Mouse (Mus musculus): ENCODE results near the gene H2-DMb1. TPM values are rescaled to one million over a fixed set of nuclear protein-coding genes. Genes with fewer than 3 reads are reported as not detected.
"Not testable (repeated sequence)": the region's sequence is repeated elsewhere in the genome, so short reads cannot be mapped to it uniquely, and the experiment has no call there.

H2-DMb1 gene
- total RNA-seq, 1 experiment from 2014 or later, result 2.4 TPM

GRCm38 (mm10) chr17:34123111-34123510 lies 29.8 kb upstream of the H2-DMb1 start:
- DNase-seq, result no peak

- no peak for DNase-seq
Observed at GRCm38 (mm10) chr17:34123518-34123917, 29.4 kb upstream of the H2-DMb1 start.

GRCm38 (mm10) chr17:34124649-34125048 lies 28.2 kb upstream of the H2-DMb1 start:
- no peak for DNase-seq

GRCm38 (mm10) chr17:34126826-34127420 lies 25.9 kb upstream of the H2-DMb1 start:
- DNase-seq, result no peak

GRCm38 (mm10) chr17:34127475-34127874 lies 25.4 kb upstream of the H2-DMb1 start:
- peak; percentile 61 for DNase-seq

- DNase-seq, result no peak
Observed at GRCm38 (mm10) chr17:34128264-34128937, 24.5 kb upstream of the H2-DMb1 start.

- DNase-seq, result no peak
Observed at GRCm38 (mm10) chr17:34128944-34129791, 23.7 kb upstream of the H2-DMb1 start.

- no peak for DNase-seq
Observed at GRCm38 (mm10) chr17:34130073-34130947, 22.6 kb upstream of the H2-DMb1 start.

- DNase-seq, result no peak
Observed at GRCm38 (mm10) chr17:34131911-34132310, 21.0 kb upstream of the H2-DMb1 start.

GRCm38 (mm10) chr17:34133289-34133688 lies 19.6 kb upstream of the H2-DMb1 start:
- no peak for DNase-seq

GRCm38 (mm10) chr17:34134451-34134850 lies 18.4 kb upstream of the H2-DMb1 start:
- no peak for DNase-seq

GRCm38 (mm10) chr17:34135297-34136224 lies 17.3 kb upstream of the H2-DMb1 start:
- peak; percentile 99 for DNase-seq

GRCm38 (mm10) chr17:34137601-34138000 lies 15.3 kb upstream of the H2-DMb1 start:
- DNase-seq, result no peak

- DNase-seq, result no peak
Observed at GRCm38 (mm10) chr17:34138655-34139054, 14.2 kb upstream of the H2-DMb1 start.

- DNase-seq, result no peak
Observed at GRCm38 (mm10) chr17:34139416-34139815, 13.5 kb upstream of the H2-DMb1 start.

- no peak for DNase-seq
Observed at GRCm38 (mm10) chr17:34140240-34140639, 12.6 kb upstream of the H2-DMb1 start.

GRCm38 (mm10) chr17:34141448-34141847 lies 11.4 kb upstream of the H2-DMb1 start:
- no peak for DNase-seq

- DNase-seq, result no peak
Observed at GRCm38 (mm10) chr17:34142456-34143010, 10.3 kb upstream of the H2-DMb1 start.

- no peak for DNase-seq
Observed at GRCm38 (mm10) chr17:34143033-34143432, 9.8 kb upstream of the H2-DMb1 start, which contains the start of gene H2-DMb2. H2-DMb2 (plus strand) TSS chr17:34143307.

- no peak for DNase-seq
Observed at GRCm38 (mm10) chr17:34143461-34143860, 9.4 kb upstream of the H2-DMb1 start.

- DNase-seq, result not testable (repeated sequence)
Observed at GRCm38 (mm10) chr17:34144221-34144620, 8.7 kb upstream of the H2-DMb1 start.
